Mouse (Mus musculus): ENCODE measurements around the gene Pigk.

Pigk gene

DNA sequence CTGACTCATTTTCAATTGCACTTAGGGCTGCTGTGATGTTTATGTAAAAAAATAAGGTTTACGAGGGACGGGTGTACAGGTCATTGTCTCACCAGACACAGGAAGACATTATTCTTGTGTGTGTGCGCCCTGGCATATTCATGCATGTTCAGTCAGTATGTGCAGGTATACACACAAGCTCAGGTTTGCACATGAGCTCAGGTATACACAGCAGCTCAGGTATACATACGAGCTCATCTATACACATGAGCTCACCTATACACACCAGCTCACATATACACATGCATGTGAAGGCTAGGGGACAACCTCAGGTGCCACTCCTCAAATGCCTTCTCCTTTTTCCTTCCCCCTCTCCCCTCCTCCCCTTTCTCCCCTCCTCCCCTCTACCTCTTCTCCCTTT is 147.6 kb downstream of the Pigk start:
- no peak for DNase-seq

DNA sequence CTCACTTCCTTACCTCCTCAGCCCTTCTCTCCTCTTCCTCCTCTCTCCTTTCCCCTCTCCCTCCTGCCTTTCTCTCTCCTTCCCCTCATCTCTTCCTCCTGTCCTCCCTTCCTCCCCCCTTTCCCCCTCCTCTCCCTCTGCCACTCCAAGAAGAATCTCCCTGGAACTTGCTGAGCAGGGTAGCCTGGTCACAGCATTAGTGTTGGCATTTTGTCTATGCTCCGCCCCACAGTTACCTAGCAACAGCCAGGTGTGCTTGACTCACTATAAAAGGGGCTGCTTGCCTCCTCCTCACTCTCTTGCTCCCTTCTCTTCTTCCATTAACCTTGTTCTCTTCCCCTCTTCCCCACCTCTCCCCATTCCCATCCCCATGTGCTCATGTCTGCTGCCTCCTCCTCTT is 148.1 kb downstream of the Pigk start:
- DNase-seq: no peak

GRCm38 (mm10) chr3:152866035-152866965 is 152.4 kb downstream of the Pigk start:
- no peak for DNase-seq

DNA sequence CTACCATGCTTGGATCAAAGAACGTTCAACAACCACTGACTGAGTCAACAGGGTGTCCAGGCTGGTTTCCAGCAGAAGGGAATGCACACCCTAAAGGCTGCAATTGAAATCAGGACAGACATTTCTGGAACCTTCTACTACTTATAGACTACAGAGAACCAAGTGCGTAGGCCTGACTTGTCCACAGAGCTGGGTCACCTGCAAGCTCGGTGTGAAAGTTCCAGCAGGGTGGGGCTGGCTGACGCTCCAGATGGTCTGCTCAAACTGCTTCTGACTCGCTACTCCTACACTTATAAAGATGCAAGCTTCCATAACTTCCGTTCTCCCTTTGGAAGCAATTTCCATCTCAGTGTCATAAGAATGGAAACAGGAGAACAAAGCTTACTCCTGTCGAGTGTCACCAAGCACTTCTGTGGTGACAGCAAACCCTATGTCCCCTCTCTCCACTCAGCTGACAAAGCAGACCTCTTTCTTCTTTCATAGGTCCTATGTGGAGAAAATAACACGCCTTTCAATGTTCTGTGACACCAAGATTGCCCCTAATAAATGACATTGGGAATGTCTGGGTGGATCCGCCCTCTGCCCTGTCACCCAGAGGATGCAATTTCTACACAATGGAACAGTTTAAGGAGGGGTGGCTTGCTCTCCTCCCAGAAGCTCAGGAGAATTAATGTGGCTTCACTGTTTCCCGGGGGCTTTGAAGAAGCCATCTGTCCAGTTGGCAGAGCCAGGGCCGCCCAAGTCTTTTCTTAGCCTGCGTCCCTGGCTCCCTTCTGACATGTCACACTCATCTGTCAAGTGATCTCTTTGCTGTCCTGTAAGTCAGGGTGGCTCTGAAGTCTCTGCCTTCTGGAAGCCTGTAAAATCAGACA is 154.0 kb downstream of the Pigk start:
- peak; percentile 4 for DNase-seq

DNA sequence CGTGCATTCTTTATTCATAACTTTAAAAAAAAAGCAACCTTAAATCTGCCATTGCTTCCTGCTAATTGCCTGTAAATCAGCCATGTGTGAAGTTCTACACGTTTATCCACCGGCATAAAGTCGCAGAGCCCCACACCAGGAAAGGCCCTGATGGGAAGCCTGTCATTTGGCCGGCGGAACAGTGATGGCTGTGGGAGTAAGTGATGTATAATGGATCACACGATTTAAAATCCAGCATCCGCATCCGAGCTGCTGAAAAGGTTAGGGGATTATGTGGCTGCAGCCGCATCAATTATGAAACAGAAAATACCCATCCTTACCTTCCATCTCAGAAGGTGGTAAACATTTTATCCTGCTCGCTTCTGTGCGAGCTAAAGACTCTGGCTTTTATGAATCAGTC is 158.2 kb downstream of the Pigk start:
- no peak for DNase-seq

- no peak for DNase-seq
These were observed 158.7 kb downstream of the Pigk start for GRCm38 (mm10) chr3:152872596-152872995.

- DNase-seq: no peak
These were observed 160.8 kb downstream of the Pigk start for GRCm38 (mm10) chr3:152874431-152875355.

DNA sequence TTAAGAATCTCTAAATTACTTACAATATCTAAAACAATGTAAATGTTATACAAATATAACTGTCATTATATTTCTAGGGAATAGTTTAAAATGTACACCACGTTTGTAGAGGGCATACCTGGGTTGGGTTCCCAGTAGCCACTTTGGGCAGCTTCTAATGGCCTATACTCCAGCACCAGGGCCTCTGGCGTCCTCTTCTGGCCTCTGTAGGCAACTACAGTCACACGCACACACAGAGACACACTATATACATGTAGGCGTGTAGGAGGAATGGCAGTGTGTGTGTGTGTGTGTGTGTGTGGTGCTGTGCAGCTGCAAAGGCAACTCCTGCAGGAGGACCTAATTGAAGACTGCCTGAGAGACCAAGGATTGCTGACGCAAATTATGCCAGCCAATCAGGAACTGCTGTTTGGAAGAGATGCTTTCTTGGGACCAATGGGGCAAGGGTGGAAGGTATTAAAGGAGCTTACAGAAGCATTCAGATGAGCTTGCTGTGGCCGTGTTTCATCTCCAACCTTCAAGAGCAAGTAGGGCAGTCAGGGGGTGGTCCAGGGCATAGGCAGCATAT is 161.9 kb downstream of the Pigk start:
- no peak for DNase-seq

GRCm38 (mm10) chr3:152880121-152880835 is 166.4 kb downstream of the Pigk start:
- DNase-seq: no peak

DNA sequence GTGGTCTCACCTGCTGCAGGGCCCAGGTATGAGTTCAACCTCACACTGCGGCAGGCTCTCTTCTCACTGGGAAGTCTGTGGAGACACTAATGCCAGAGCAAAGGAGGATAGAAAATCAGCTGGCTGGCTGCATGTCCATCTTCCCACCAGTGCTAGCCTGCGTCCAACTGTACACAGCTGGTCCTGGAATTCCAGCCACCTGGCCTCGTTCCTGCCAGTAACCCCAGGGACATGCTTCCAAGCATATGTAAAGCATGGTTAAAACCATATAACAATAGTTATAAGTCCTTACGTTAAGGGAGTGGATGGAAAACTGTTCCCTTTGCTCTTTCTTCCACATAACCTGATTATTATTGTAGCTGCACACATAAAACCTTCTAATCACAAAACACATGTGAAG is 167.8 kb downstream of the Pigk start:
- DNase-seq: no peak

DNA sequence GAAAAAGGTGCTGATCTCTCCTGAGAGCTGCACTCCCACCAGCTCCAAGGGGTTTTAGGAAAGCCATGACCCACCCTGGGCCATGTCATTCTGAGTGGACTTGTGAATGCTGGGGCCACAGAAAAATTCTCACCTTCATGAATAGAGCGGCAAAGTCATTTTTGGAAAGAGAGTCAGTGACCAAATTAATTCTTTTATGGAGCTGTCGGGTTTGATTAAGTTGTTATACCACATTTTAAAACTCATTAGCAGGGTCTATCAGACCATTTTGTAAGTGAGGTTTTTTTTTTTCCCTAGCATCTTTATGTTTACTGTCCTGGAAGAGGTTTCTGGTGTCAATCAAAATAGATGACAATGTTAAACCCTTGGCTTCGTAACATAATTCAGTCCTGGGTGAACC is 169.7 kb downstream of the Pigk start:
- DNase-seq: no peak

- no peak for DNase-seq
These were observed 172.8 kb downstream of the Pigk start for GRCm38 (mm10) chr3:152886749-152887148.

DNA sequence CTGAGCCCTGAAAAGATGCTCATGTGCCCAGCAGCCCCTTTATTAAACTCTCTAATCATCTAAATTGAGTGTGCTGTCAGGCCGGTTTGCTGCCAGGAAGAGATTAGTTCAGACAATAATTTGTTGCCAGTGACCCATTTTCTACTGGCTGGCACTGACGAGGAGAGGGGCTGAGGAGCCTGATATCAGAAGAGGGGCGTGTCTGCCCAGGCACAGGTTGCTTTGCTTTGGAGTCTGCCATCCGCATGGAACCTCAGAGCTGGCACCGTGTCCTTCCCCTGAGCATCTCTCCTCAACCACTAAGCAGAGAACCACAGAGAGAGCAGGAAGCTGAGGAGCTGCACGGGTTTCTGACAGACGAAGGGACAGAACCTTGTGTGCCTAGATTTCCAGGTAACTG is 174.2 kb downstream of the Pigk start:
- DNase-seq: no peak

GRCm38 (mm10) chr3:152894935-152895334 is 181.0 kb downstream of the Pigk start:
- DNase-seq: no peak

GRCm38 (mm10) chr3:152896111-152896510 is 182.2 kb downstream of the Pigk start:
- no peak for DNase-seq

- no peak for DNase-seq
These were observed 183.3 kb downstream of the Pigk start for GRCm38 (mm10) chr3:152897196-152897595.

GRCm38 (mm10) chr3:152898906-152899305 is 185.0 kb downstream of the Pigk start:
- DNase-seq: no peak

DNA sequence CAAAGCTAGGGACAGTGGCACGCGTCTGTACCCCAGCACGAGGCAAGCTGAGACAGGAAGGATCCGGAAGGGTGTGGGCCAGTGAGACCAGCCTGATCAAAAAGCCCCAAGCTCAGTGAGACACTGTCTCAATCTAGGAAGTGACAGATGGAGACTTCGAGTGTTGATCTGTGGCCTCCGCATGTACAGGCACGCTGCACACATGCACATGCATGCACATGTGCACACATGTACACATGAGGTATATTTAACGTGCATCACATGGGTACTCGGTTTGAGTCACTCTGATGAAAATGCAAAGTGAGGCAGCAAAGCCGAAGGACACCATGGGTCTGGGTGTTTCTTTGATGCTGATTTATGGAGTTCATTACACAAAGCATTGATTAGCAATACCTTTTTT is 191.1 kb downstream of the Pigk start:
- no peak for DNase-seq

DNA sequence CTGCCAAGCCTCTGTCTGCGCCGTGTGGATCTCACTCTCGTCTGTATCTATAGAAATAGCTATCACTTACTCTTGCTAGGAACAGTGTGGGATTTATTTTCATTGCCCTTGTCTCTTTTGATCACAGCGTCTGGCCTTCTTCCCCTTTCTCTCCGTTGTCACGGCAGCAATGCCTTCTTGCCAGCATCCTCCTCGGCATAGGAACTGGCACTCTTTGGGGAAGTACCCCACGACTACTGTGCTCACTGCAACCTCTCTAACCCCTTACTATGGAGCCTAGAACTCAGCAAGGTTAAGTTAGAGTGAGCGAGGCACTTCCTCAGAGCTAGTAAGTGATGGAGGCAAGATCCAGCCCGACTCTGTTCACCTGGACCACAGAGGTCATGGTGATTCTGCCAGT is 191.9 kb downstream of the Pigk start:
- no peak for DNase-seq

DNA sequence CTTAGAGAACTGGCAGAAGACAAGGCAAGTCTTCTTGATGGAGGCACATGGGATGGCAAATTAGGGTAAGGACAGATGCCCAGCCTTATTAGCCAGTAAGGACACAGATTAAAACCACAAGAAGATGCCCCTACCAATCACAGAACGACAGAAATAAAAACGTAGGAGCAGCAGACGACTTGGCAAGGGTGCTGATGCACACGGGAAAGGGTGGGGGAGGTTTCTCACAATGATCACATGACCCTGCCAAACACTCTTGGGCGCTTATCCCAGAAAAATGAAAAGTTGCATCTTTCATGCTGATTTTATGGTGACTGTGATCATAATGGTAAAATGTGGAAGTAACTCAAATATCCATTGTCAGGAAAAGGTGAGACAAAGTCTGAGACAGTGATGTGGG is 193.2 kb downstream of the Pigk start:
- no peak for DNase-seq

DNA sequence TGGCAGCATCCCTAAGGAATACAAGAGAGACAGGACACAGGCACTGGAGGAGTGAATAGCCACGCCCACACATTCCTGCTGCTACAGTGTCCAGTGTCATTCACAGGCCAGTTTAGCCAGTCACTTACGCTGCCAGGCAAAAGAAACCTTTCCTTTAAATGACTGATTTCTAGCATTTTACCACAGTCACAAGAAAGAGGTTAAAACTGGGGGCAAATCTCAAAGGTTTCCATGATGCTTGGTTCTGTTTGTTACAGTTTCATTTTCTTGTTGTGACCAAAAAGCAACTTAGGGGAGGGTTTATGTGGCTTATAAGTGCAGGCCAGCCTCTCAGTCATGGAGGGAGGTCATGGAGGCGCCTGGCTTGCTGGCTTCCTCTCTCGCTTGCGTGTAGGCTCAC is 193.8 kb downstream of the Pigk start:
- DNase-seq: no peak

- no peak for DNase-seq
These were observed 197.7 kb downstream of the Pigk start for GRCm38 (mm10) chr3:152911578-152911977.
